Mouse (Mus musculus): Measurements from ENCODE around the gene Shc4. TPM values are rescaled to one million over a fixed set of nuclear protein-coding genes. Genes with fewer than 3 reads are reported as not detected.

Shc4 gene
- polyA plus RNA-seq (2014; fragmentation: Illumina TruSeq; extraction: RNeasy Lipid Tissue Mini Kit (QIAGEN cat#74804); ENCODE audit: low read depth, low replicate concordance): 0.99 TPM

DNA sequence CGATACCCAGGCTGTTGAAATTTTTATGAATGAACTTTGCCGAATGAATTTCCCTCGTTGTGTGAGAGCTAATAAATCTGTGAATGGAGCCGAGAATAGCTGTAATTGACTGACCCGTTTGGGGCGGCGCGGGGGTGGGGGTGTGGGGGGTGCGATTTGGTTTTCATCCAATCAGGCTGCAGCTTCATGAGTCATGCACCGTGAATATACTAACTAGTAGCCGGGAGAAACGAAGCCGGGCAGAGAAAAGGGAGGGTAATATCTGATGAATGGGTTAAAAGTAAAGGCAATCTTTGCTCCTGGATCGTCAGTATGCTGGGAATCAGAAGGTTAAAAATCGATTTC, at the start of gene Shc4:
TSS of gene Shc4 (minus strand) at position 63 of the 345 bp plus-strand sequence.

GRCm38 (mm10) chr2:125672957-125673631, 50.9 kb downstream of the Shc4 start, which contains the start of gene Eid1:
Eid1 (plus strand) TSS chr2:125673095.

DNA sequence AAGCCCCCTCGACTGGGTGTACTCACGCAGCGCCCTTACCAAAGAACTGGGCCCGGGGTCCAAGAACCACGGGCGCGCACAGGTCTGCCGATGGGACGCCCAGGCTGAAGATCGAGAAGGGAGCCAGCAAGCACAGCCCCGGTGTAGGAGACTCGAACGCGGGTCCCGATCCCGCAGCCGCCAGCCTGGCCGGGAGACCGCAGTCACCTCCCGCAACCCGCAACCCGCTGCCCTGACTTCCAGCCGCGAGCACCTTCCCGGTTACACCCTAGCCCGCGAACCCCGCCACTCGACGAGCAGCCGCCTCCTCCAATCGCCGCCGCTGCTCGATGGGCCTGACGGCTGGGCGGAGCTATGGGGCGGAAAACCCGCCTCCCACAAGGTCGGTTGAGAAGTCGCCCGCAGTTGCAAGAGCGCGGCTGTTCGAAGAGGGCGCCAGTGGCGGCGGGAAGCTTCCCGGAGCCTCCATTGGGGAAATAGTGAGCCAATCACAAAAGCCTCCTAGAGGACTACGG, 99.1 kb downstream of the Shc4 start, which contains the start of gene Cep152:
TSS of gene Cep152 (minus strand) at position 277 of the 515 bp plus-strand sequence.

Other genes with a start within 250 kb of the Shc4 start
- 0.21 TPM for gene Gm9913, start 219.1 kb downstream of the Shc4 start, polyA plus RNA-seq (2014; fragmentation: Illumina TruSeq; extraction: RNeasy Lipid Tissue Mini Kit (QIAGEN cat#74804); ENCODE audit: low read depth, low replicate concordance)
- gene Fbn1, start 216.2 kb downstream of the Shc4 start, polyA plus RNA-seq (2014; fragmentation: Illumina TruSeq; extraction: RNeasy Lipid Tissue Mini Kit (QIAGEN cat#74804); ENCODE audit: low read depth, low replicate concordance): 18.9 TPM
- 1.8 TPM for gene Cep152, start 99.0 kb downstream of the Shc4 start, polyA plus RNA-seq (2014; fragmentation: Illumina TruSeq; extraction: RNeasy Lipid Tissue Mini Kit (QIAGEN cat#74804); ENCODE audit: low read depth, low replicate concordance)
- 56.0 TPM for gene Eid1, start 51.1 kb downstream of the Shc4 start, polyA plus RNA-seq (2014; fragmentation: Illumina TruSeq; extraction: RNeasy Lipid Tissue Mini Kit (QIAGEN cat#74804); ENCODE audit: low read depth, low replicate concordance)
- gene Secisbp2l, start 58.7 kb upstream of the Shc4 start, polyA plus RNA-seq (2014; fragmentation: Illumina TruSeq; extraction: RNeasy Lipid Tissue Mini Kit (QIAGEN cat#74804); ENCODE audit: low read depth, low replicate concordance): 17.0 TPM
- gene Galk2, start 135.0 kb upstream of the Shc4 start, polyA plus RNA-seq (2014; fragmentation: Illumina TruSeq; extraction: RNeasy Lipid Tissue Mini Kit (QIAGEN cat#74804); ENCODE audit: low read depth, low replicate concordance): 12.3 TPM
- gene Cops2, start 135.0 kb upstream of the Shc4 start, polyA plus RNA-seq (2014; fragmentation: Illumina TruSeq; extraction: RNeasy Lipid Tissue Mini Kit (QIAGEN cat#74804); ENCODE audit: low read depth, low replicate concordance): 109 TPM